ENCODE assay signal across 14 mouse cellular contexts in genomic region chr7:126621452-126622359, GRCm38 (mm10). TPM values are rescaled to one million over a fixed set of nuclear protein-coding genes. Genes with fewer than 3 reads are reported as not detected.
DNase-seq lines count a peak whose midpoint lies in the region; ATAC-seq lines count a peak whose summit lies in the region.
"Had no signal": no experiment of that assay in that cellular context is flagged by ENCODE, and none has a peak within 500 bp of the region (broad histone marks: within the 10 kb centered on the region; RNA-seq: fewer than 3 reads in every experiment).

No protein-coding gene starts in this region.

- H3K27ac ChIP-seq in hindbrain, embryonic 14.5 days: no peak overlapping the region
- H3K27ac ChIP-seq: forebrain, embryonic 12.5 days; heart, adult 2 months; neural tube, embryonic 12.5 days had no signal

- H3K27me3 ChIP-seq in hindbrain, embryonic 14.5 days (ENCODE audit: control insufficient read depth, insufficient read depth, low read length): no peaks in the 10 kb centered on the region
- H3K27me3 ChIP-seq: forebrain, embryonic 12.5 days; neural tube, embryonic 12.5 days had no signal

- H3K4me3 ChIP-seq in hindbrain, embryonic 14.5 days (replicated peaks; ENCODE audit: low read length): no peak overlapping the region
- H3K4me3 ChIP-seq: forebrain, embryonic 12.5 days; heart, adult 2 months; neural tube, embryonic 12.5 days had no signal

- WGBS in hindbrain, embryonic 14.5 days: 82% methylated on average over 9 of the region's 9 CpGs

- ATAC-seq in hindbrain, embryonic 14.5 days (ENCODE audit: low FRiP score): no peak
- ATAC-seq: hindbrain, embryonic 16.5 days had no signal

- H3K36me3 ChIP-seq in hindbrain, embryonic 14.5 days (replicated peaks; ENCODE audit: control insufficient read depth, insufficient read depth): no peaks in the 10 kb centered on the region
- H3K36me3 ChIP-seq: forebrain, embryonic 12.5 days; neural tube, embryonic 12.5 days had no signal

- no peaks in the 10 kb centered on the region for H3K9me3 ChIP-seq in hindbrain, embryonic 14.5 days (ENCODE audit: control insufficient read depth, low read length)
- H3K9me3 ChIP-seq: forebrain, embryonic 12.5 days; neural tube, embryonic 12.5 days had no signal

- H3K9ac ChIP-seq in hindbrain, embryonic 14.5 days: no peak overlapping the region
- H3K9ac ChIP-seq: forebrain, embryonic 12.5 days; neural tube, embryonic 12.5 days had no signal

- DNase-seq in 3T3-L1 (ENCODE audit: low read depth, low spot score): peak; percentile 20
- DNase-seq in MEL-GATA-1-ER (ENCODE audit: extremely low read depth, low read depth): peak; percentile 89
- peak; percentile 45 for DNase-seq in liver
- peak; percentile 41 for DNase-seq in lung, postnatal 10 days
- DNase-seq in layer of hippocampus, postnatal 36 days: no peak
- no peak for DNase-seq in urinary bladder, adult 18-20 months (ENCODE audit: low spot score in 2 of 2)
- DNase-seq in hindbrain, embryonic 14.5 days (ENCODE audit: low spot score): no peak
- DNase-seq: thymus, postnatal 36 days had no signal

- no peaks in the 10 kb centered on the region for H3K4me1 ChIP-seq in hindbrain, embryonic 14.5 days (replicated peaks; ENCODE audit: control insufficient read depth, insufficient read depth, low read length)

- H3K4me2 ChIP-seq in hindbrain, embryonic 14.5 days (replicated peaks): no peak overlapping the region
- H3K4me2 ChIP-seq: forebrain, embryonic 12.5 days; neural tube, embryonic 12.5 days had no signal

RNA-seq across cellular contexts. Expression of gene Nupr1, which starts 9.0 kb away (rescaled TPM):
- total RNA-seq in layer of hippocampus, postnatal 36 days (2021): 1 to 10 TPM; 7.5 to 7.9 TPM
- polyA plus RNA-seq in hindbrain, embryonic 14.5 days (2014; fragmentation: Nextera tagmentation; extraction: Ambion mirVana): 11.4 and 12.4 TPM in 2 replicates

RNA-seq across cellular contexts. Expression of gene Il27, which starts 27.0 kb away (rescaled TPM):
- total RNA-seq in layer of hippocampus, postnatal 36 days (2021): not detected
- polyA plus RNA-seq in hindbrain, embryonic 14.5 days (2014; fragmentation: Nextera tagmentation; extraction: Ambion mirVana): not detected in 2 replicates
- total RNA-seq: ES-E14; heart, adult 2 months; left cerebral cortex, postnatal 10 days had no signal
- polyA plus RNA-seq: forebrain, embryonic 12.5 days; heart, adult 2 months; hindbrain, embryonic 16.5 days; neural tube, embryonic 12.5 days had no signal

RNA-seq across cellular contexts. Expression of gene Sgf29, which starts 27.4 kb away (rescaled TPM):
- total RNA-seq in layer of hippocampus, postnatal 36 days (2021): 10 to 100 TPM; 25.6 to 30.3 TPM
- polyA plus RNA-seq in hindbrain, embryonic 14.5 days (2014; fragmentation: Nextera tagmentation; extraction: Ambion mirVana): 58.0 and 61.1 TPM in 2 replicates

RNA-seq across cellular contexts. Expression of gene Cln3, which starts 36.1 kb away (rescaled TPM):
- total RNA-seq in layer of hippocampus, postnatal 36 days (2021): 10 to 100 TPM; 28.3 to 32.9 TPM
- 24.7 and 24.8 TPM in 2 replicates for polyA plus RNA-seq in hindbrain, embryonic 14.5 days (2014; fragmentation: Nextera tagmentation; extraction: Ambion mirVana)

RNA-seq across cellular contexts. Expression of gene Apobr, which starts 37.0 kb away (rescaled TPM):
- under 1 TPM; 0.40 to 0.42 TPM for total RNA-seq in layer of hippocampus, postnatal 36 days (2021)
- 0.26 and 0.36 TPM in 2 replicates for polyA plus RNA-seq in hindbrain, embryonic 14.5 days (2014; fragmentation: Nextera tagmentation; extraction: Ambion mirVana)

Comparison
In these comparisons a context has a peak if more than half of its experiments do, and no peak if none do; other contexts are left out.
1. DNase-seq: peak in 3T3-L1 (single experiment), MEL-GATA-1-ER (single experiment), liver (single experiment) and lung, postnatal 10 days (single experiment); none in layer of hippocampus, postnatal 36 days (0 of 2), urinary bladder, adult 18-20 months (0 of 2) and hindbrain, embryonic 14.5 days (single experiment).